Mouse (Mus musculus) MEL (cell line): Measurements from ENCODE around the gene Sept9. TPM values are rescaled to one million over a fixed set of nuclear protein-coding genes. Genes with fewer than 3 reads are reported as not detected.
A peak's percentile ranks its signal among the peaks of the same experiment; 100 is the strongest.

ENCODE experiments used
- DNase-seq: peaks from one replicate; pipeline ENCODE4 v3.0.0; 2011; ENCODE audit warnings: low read depth, low spot score
- H3K27ac ChIP-seq: 2 replicates; pipeline ENCODE4 v1.5.1; 2012; ENCODE audit warnings: low read depth, mild to moderate bottlenecking, control low read depth, low read length, moderate library complexity; ENCODE audit not compliant: control insufficient read depth
- H3K27me3 ChIP-seq, 2 experiments: fragments of 150-350 bp in 1 of 2; sonication (generic) in 1 of 2; 2 replicates each; pipeline ENCODE4 v1.6.1; 2012; ENCODE audit warnings: low read length in 2 of 2, mild to moderate bottlenecking in 2 of 2, improper control_type of control experiment in 1 of 2, moderate library complexity in 1 of 2; ENCODE audit not compliant: insufficient read depth in 2 of 2, control insufficient read depth in 1 of 2
- H3K36me3 ChIP-seq, 2 experiments: 2 replicates each; pipeline ENCODE4 v1.6.1; 2012 to 2014; ENCODE audit warnings: low read length in 2 of 2, improper control_type of control experiment in 1 of 2, inconsistent platforms in 1 of 2, mild to moderate bottlenecking in 1 of 2; ENCODE audit not compliant: insufficient read depth in 2 of 2, control insufficient read depth in 1 of 2
- H3K4me1 ChIP-seq, 2 experiments: fragments of 150-350 bp in 1 of 2; sonication (generic) in 1 of 2; 2 replicates each; pipeline ENCODE4 v1.6.1; 2012; ENCODE audit warnings: low read length in 2 of 2, improper control_type of control experiment in 1 of 2, mild to moderate bottlenecking in 1 of 2; ENCODE audit not compliant: insufficient read depth in 2 of 2, control insufficient read depth in 1 of 2
- H3K4me3 ChIP-seq, 2 experiments: fragments of 150-350 bp in 1 of 2; sonication (generic) in 1 of 2; 2 replicates each; pipeline ENCODE4 v1.5.1; 2012; ENCODE audit warnings: low read depth in 2 of 2, low read length in 2 of 2, mild to moderate bottlenecking in 2 of 2, moderate library complexity in 2 of 2, control low read depth in 1 of 2, improper control_type of control experiment in 1 of 2; ENCODE audit not compliant: control insufficient read depth in 1 of 2, insufficient read depth in 1 of 2
- H3K79me2 ChIP-seq: 2 replicates; pipeline ENCODE4 v1.6.1; 2012; ENCODE audit warnings: mild to moderate bottlenecking, low read length, moderate library complexity; ENCODE audit not compliant: control insufficient read depth, poor library complexity, insufficient read depth
- H3K9ac ChIP-seq: 2 replicates; pipeline ENCODE4 v1.6.1; 2012; ENCODE audit warnings: low read depth, mild to moderate bottlenecking, control low read depth, low read length, moderate library complexity; ENCODE audit not compliant: control insufficient read depth, poor library complexity, severe bottlenecking
- H3K9me3 ChIP-seq: fragments of 150-350 bp; sonication (generic); replicated peaks from 2 replicates; pipeline ENCODE4 v1.6.1; 2012; ENCODE audit warnings: mild to moderate bottlenecking, low read length, improper control_type of control experiment, moderate library complexity; ENCODE audit not compliant: insufficient read depth
- BHLHE40 ChIP-seq: IDR thresholded peaks from 2 replicates; pipeline ENCODE4 v1.6.1; 2012; ENCODE audit warnings: low read depth, mild to moderate bottlenecking, inconsistent platforms, low read length, improper control_type of control experiment, borderline replicate concordance
- CHD1 ChIP-seq: IDR thresholded peaks from 2 replicates; pipeline ENCODE4 v1.6.1; 2012; ENCODE audit warnings: low read depth, mild to moderate bottlenecking, inconsistent platforms, low read length, improper control_type of control experiment
- CHD2 ChIP-seq: IDR thresholded peaks from 2 replicates; pipeline ENCODE4 v1.6.1; 2011; ENCODE audit warnings: low read length, improper control_type of control experiment
- E2F4 ChIP-seq: IDR thresholded peaks from 2 replicates; pipeline ENCODE4 v1.6.1; 2011; ENCODE audit warnings: low read depth, low read length, improper control_type of control experiment, borderline replicate concordance
- ELF1 ChIP-seq: IDR thresholded peaks from 2 replicates; pipeline ENCODE4 v1.6.1; 2014; ENCODE audit warnings: low read depth, mild to moderate bottlenecking, inconsistent platforms, low read length, improper control_type of control experiment, moderate library complexity
- EP300 ChIP-seq, 2 experiments: IDR thresholded peaks; 2 replicates each; pipeline ENCODE4 v1.6.1; 2011; ENCODE audit warnings: improper control_type of control experiment in 2 of 2, low read length in 2 of 2, low read depth in 1 of 2, mild to moderate bottlenecking in 1 of 2
- ETS1 ChIP-seq: IDR thresholded peaks from 2 replicates; pipeline ENCODE4 v1.6.1; 2012; ENCODE audit warnings: low read depth, mild to moderate bottlenecking, inconsistent platforms, low read length, improper control_type of control experiment, moderate library complexity
- GABPA ChIP-seq: IDR thresholded peaks from 2 replicates; pipeline ENCODE4 v1.6.1; 2012; ENCODE audit warnings: low read depth, mild to moderate bottlenecking, inconsistent platforms, low read length, improper control_type of control experiment, moderate library complexity
- GATA1 ChIP-seq: IDR thresholded peaks from 2 replicates; pipeline ENCODE4 v1.6.1; 2011; ENCODE audit warnings: low read depth, low read length, improper control_type of control experiment
- JUND ChIP-seq: IDR thresholded peaks from 2 replicates; pipeline ENCODE4 v1.6.1; 2011; ENCODE audit warnings: low read depth, mild to moderate bottlenecking, improper control_type of control experiment, low read length
- KAT2A ChIP-seq: conservative IDR thresholded peaks from 2 replicates; pipeline ENCODE4 v1.6.1; 2012; ENCODE audit warnings: low read depth, low read length, improper control_type of control experiment, inconsistent platforms
- MAFK ChIP-seq: IDR thresholded peaks from 2 replicates; pipeline ENCODE4 v1.6.1; 2011; ENCODE audit warnings: low read depth, mild to moderate bottlenecking, low read length, improper control_type of control experiment, borderline replicate concordance
- MAZ ChIP-seq: IDR thresholded peaks from 2 replicates; pipeline ENCODE4 v1.6.1; 2012; ENCODE audit warnings: low read depth, mild to moderate bottlenecking, inconsistent platforms, low read length, improper control_type of control experiment
- MXI1 ChIP-seq: IDR thresholded peaks from 2 replicates; pipeline ENCODE4 v1.6.1; 2011; ENCODE audit warnings: mild to moderate bottlenecking, low read depth, low read length, improper control_type of control experiment
- NELFE ChIP-seq: IDR thresholded peaks from 2 replicates; pipeline ENCODE4 v1.6.1; 2011; ENCODE audit warnings: low read depth, low read length, improper control_type of control experiment
- NRF1 ChIP-seq: IDR thresholded peaks from 2 replicates; pipeline ENCODE4 v1.6.1; 2014; ENCODE audit warnings: low read depth, mild to moderate bottlenecking, inconsistent platforms, low read length, improper control_type of control experiment, moderate library complexity; ENCODE audit not compliant: poor library complexity, insufficient read depth, severe bottlenecking
- POLR2AphosphoS2 ChIP-seq: IDR thresholded peaks from 2 replicates; pipeline ENCODE4 v1.6.1; 2011; ENCODE audit warnings: low read length, improper control_type of control experiment
- RAD21 ChIP-seq: IDR thresholded peaks from 2 replicates; pipeline ENCODE4 v1.6.1; 2011; ENCODE audit warnings: mild to moderate bottlenecking, low read depth, low read length, improper control_type of control experiment
- RCOR1 ChIP-seq: IDR thresholded peaks from 2 replicates; pipeline ENCODE4 v1.6.1; 2012; ENCODE audit warnings: low read depth, mild to moderate bottlenecking, inconsistent platforms, low read length, improper control_type of control experiment
- SIN3A ChIP-seq: IDR thresholded peaks from 2 replicates; pipeline ENCODE4 v1.6.1; 2012; ENCODE audit warnings: low read length, improper control_type of control experiment, inconsistent platforms
- SMC3 ChIP-seq: IDR thresholded peaks from 2 replicates; pipeline ENCODE4 v1.6.1; 2011; ENCODE audit warnings: low read depth, low read length, improper control_type of control experiment
- TAL1 ChIP-seq: IDR thresholded peaks from 2 replicates; pipeline ENCODE4 v1.6.1; 2012; ENCODE audit warnings: mild to moderate bottlenecking, inconsistent platforms, low read length, moderate library complexity, mixed read lengths
- TBP ChIP-seq: IDR thresholded peaks from 2 replicates; pipeline ENCODE4 v1.8.0; 2011; ENCODE audit warnings: low read depth, low read length, improper control_type of control experiment
- TCF12 ChIP-seq: IDR thresholded peaks from 2 replicates; pipeline ENCODE4 v1.6.1; 2014; ENCODE audit warnings: low read depth, mild to moderate bottlenecking, inconsistent platforms, low read length, improper control_type of control experiment, moderate library complexity
- UBTF ChIP-seq: IDR thresholded peaks from 2 replicates; pipeline ENCODE4 v1.6.1; 2012; ENCODE audit warnings: low read depth, mild to moderate bottlenecking, inconsistent platforms, low read length, improper control_type of control experiment, moderate library complexity, borderline replicate concordance; ENCODE audit not compliant: insufficient read depth
- USF2 ChIP-seq, 2 experiments: IDR thresholded peaks; 2 replicates each; pipeline ENCODE4 v1.6.1; 2011 to 2012; ENCODE audit warnings: improper control_type of control experiment in 2 of 2, low read length in 2 of 2, borderline replicate concordance in 1 of 2, inconsistent platforms in 1 of 2, low read depth in 1 of 2, mild to moderate bottlenecking in 1 of 2; ENCODE audit not compliant: insufficient read depth in 1 of 2
- ZC3H11A ChIP-seq: IDR thresholded peaks from 2 replicates; pipeline ENCODE4 v1.6.1; 2012; ENCODE audit warnings: low read depth, mild to moderate bottlenecking, inconsistent platforms, low read length, improper control_type of control experiment
- ZNF384 ChIP-seq: IDR thresholded peaks from 2 replicates; pipeline ENCODE4 v1.6.1; 2012; ENCODE audit warnings: low read depth, mild to moderate bottlenecking, inconsistent platforms, low read length, improper control_type of control experiment
- polyA plus RNA-seq, 2 experiments: library from polyadenylated mRNA; stranded (reverse) in 1 of 2; unstranded in 1 of 2; fragments of >175 nt in 1 of 2; fragments of >200 nt in 1 of 2; gene quantifications; 2 replicates each; pipeline versions ENCODE4 v1.2.1 to v1.2.4; 2012; ENCODE audit warnings: low replicate concordance in 2 of 2, low read depth in 1 of 2; ENCODE audit not compliant: insufficient read length in 2 of 2, insufficient read depth in 1 of 2, missing spikeins in 1 of 2
- total RNA-seq: library from RNA; depleted of rRNA; stranded (reverse); fragments of 300-350 nt; gene quantifications from 2 replicates; pipeline ENCODE4 v1.2.3, GENCODE M21; 2012

Sept9 gene
- total and polyA plus RNA-seq, 3 experiments = 49.7 to 196 (median 163) TPM

GRCm38 (mm10) chr11:117322730-117323579 lies 123.5 kb downstream of the Sept9 start:
- DNase-seq = peak; percentile 46
- Histone ChIP-seq H3K79me2 (peaks cover 4% of the 10 kb centered on the region), H3K36me3 (peaks cover 0 to 66% of the 10 kb centered on the region in 2 experiments; a peak in 2 of 4 replicates), H3K27me3 (no peaks in the 10 kb centered on the region), H3K9ac (no peak overlapping the region; the same call in 1 of the 2 replicates)
- TF ChIP-seq GATA1 = 0 out of 2 replicates have a peak, but pooled peaks have one; percentile 15
- TF ChIP-seq TAL1 = no peak
- peak; percentile 57 for TF ChIP-seq TCF12
- TF ChIP-seq EP300 (IDR thresholded peaks at IDR 0.05; ENCODE audit: low read depth in 1 of 2, low read length in 2 of 2) = peak in 1 of 2 experiments; percentile 39; a peak in 1 of 4 replicates
- 0 out of 2 replicates have a peak, but pooled peaks have one; percentile 2 for TF ChIP-seq SIN3A
- no peak for TF ChIP-seq NRF1
- peak; percentile 72 for TF ChIP-seq ETS1
- TF ChIP-seq MXI1 = no peak
- no peak for TF ChIP-seq ZNF384
- no peak for TF ChIP-seq POLR2AphosphoS2
- TF ChIP-seq E2F4 = no peak
- TF ChIP-seq, all 39 proteins: peak for 5
- Histone ChIP-seq H3K27ac (peak overlapping the region; percentile 44), H3K9me3 (no peaks in the 10 kb centered on the region), H3K4me3 (no peak overlapping the region), H3K4me1 (peaks cover 48 to 84% of the 10 kb centered on the region in 2 experiments)

GRCm38 (mm10) chr11:117323976-117324574 lies 124.6 kb downstream of the Sept9 start:
- Histone ChIP-seq H3K36me3 (peaks cover 0 to 56% of the 10 kb centered on the region in 2 experiments; a peak in 2 of 4 replicates), H3K4me3 (no peak overlapping the region), H3K9ac (peak overlapping the region; percentile 28), H3K4me1 (peaks cover 40 to 72% of the 10 kb centered on the region in 2 experiments), H3K27me3 (no peaks in the 10 kb centered on the region), H3K9me3 (no peaks in the 10 kb centered on the region), H3K79me2 (peaks cover 4% of the 10 kb centered on the region), H3K27ac (peak overlapping the region; percentile 93)
- DNase-seq = peak; percentile 67
- TF ChIP-seq SMC3 (no peak), GATA1 (no peak), TCF12 (no peak), TAL1 (no peak), MXI1 (peak; percentile 47; the same call in 1 of the 2 replicates), MAZ (no peak), UBTF (no peak), GABPA (no peak), USF2 (IDR thresholded peaks at IDR 0.05; ENCODE audit: borderline replicate concordance in 1 of 2, insufficient read depth in 1 of 2, low read depth in 1 of 2, low read length in 2 of 2) (no peak), CHD2 (no peak), NELFE (no peak), MAFK (no peak), JUND (no peak), KAT2A (no peak), CHD1 (no peak), RAD21 (no peak), BHLHE40 (peak; percentile 68; the same call in 1 of the 2 replicates), ELF1 (no peak), ZC3H11A (no peak), ZNF384 (no peak), RCOR1 (no peak), ETS1 (no peak), TBP (no peak)
